Mouse (Mus musculus): ENCODE data around the gene Foxn4. TPM values are rescaled to one million over a fixed set of nuclear protein-coding genes. Genes with fewer than 3 reads are reported as not detected.

The Foxn4 gene
- polyA plus RNA-seq (2014; fragmentation: Nextera tagmentation; extraction: Ambion mirVana) = 0.25 and 0.60 TPM in 2 replicates

DNA sequence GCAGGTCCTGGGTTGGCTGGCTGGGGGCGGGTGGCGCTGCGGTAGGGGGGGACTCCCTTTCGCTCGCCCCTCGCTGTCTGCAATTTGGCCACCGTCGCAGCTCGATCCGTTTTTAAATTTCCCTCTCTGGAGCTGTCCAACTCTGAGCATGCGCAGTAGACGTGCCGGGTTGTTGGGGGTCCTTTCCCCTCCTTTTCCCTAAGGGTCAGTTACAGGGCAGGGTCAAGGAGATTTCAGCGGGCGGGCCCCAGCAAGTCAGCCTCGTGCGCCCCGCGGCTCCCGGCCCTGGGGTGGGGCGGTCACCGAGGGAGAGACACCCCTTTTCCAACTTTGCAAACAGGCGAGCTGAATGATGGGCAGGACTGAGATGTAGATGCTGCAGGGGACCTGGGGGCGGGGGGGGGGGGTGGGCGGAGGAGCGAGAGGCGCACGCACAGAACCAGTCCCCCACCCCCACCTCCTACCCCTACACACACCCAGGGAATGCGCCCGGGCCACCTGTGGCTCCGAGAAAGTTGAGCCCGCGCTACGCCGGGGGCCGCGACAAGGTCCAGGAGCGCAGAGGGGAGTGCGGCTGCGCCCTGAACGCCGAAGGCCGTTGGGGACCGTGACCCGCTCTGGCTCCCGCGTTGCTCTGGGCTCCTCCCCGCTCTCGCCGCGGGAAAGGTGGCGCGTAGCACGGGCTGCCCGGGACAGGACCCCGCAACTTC is at the start of gene Foxn4:
Gene Foxn4, minus strand, starts transcription at position 115 of the 710 bp plus-strand sequence.
- Histone ChIP-seq H3K9ac (ENCODE audit: low read length) (peak within 1 kb of the TSS; percentile 23; the same call in 1 of the 2 replicates), H3K27ac (ENCODE audit: low read depth, low read length) (no peak within 1 kb of the TSS)
- ATAC-seq (replicated peaks; ENCODE audit: low FRiP score) = no peak

DNA sequence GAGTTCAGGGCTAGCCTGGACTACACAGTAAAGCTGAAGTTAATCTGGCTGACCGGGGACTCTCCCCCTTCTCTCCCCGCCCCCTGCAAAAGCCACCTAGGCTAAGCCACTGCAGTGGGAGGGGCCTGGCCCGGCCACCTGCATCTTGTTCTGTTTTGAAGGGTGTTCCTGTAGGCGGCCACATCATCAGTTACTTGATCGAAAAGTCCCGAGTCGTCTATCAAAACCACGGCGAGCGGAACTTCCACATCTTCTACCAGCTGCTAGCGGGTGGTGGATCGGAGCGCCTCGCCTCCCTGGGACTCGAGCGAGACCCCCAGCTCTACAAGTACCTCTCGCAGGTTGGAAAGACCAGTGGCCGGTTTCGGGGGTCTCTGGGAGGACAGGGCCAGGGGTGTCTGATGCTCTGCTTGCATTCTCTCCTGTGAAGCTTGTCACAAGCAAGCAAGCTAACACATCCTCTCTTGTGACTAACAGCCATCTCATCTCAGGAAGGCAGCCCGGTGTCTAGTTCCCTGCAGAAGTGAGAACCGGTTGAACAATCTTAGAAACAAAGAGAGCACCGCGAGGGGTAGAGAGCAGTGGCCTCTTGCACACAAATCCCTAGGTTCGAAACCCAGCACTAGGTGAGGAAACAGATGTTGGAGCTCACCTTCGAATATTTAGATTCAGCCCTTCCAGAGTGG is 49.6 kb upstream of the Foxn4 start:
- ATAC-seq (replicated peaks; ENCODE audit: low FRiP score) (no peak), DNase-seq (ENCODE audit: low spot score) (no peak)
- H3K9me3 ChIP-seq (ENCODE audit: control insufficient read depth, low read length) = no peaks in the 10 kb centered on the region
- 0 out of 2 replicates have a peak, but pooled peaks cover 4% of the 10 kb centered on the region for H3K4me1 ChIP-seq (replicated peaks; ENCODE audit: control insufficient read depth, insufficient read depth, low read length)
- no peaks in the 10 kb centered on the region for H3K36me3 ChIP-seq (ENCODE audit: control insufficient read depth, insufficient read depth, low read length)
- H3K9ac ChIP-seq (ENCODE audit: low read length) = no peak overlapping the region
- H3K27me3 ChIP-seq (ENCODE audit: control insufficient read depth, insufficient read depth, low read length) = no peaks in the 10 kb centered on the region
- 63% methylated on average over 25 of the region's 25 CpGs for WGBS
- H3K4me2 ChIP-seq (ENCODE audit: low read depth, low read length, severe bottlenecking) = no peak overlapping the region
- no peak overlapping the region for H3K27ac ChIP-seq (ENCODE audit: low read depth, low read length)
- H3K4me3 ChIP-seq (ENCODE audit: low read depth, low read length) = no peak overlapping the region

More for the DNA sequence above, at the start of gene Foxn4:
- Histone ChIP-seq H3K4me1 (replicated peaks; ENCODE audit: control insufficient read depth, insufficient read depth, low read length) (peaks cover 15% of the 10 kb centered on the region), H3K4me2 (ENCODE audit: low read depth, low read length, severe bottlenecking) (peak within 1 kb of the TSS; percentile 76), H3K36me3 (ENCODE audit: control insufficient read depth, insufficient read depth, low read length) (no peaks in the 10 kb centered on the region), H3K9me3 (ENCODE audit: control insufficient read depth, low read length) (no peaks in the 10 kb centered on the region), H3K4me3 (ENCODE audit: low read depth, low read length) (peak within 1 kb of the TSS; percentile 37), H3K27me3 (ENCODE audit: control insufficient read depth, insufficient read depth, low read length) (peaks cover 76% of the 10 kb centered on the region)
- peak; percentile 75 for DNase-seq (ENCODE audit: low spot score)
- WGBS = under 1% methylated on average over 50 of the region's 56 CpGs

DNA sequence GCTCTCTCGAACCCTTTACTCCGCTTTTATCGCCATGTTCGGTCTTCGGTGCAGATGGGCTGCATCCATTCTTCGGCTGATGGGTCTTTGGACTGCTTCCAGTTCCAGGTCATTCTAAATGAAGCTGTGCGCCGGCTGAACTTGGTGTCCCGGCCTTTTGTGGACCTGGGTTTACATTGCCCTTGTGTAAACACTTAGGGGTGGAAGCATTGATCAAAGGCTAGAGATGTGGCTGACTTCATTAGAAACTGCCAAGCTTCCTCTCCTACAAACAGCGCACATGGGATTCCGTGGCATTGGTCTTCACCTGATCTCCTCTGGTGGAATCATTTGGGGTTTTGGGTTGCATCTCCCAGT is 36.1 kb upstream of the Foxn4 start:
- H3K4me3 ChIP-seq (ENCODE audit: low read depth, low read length) = no peak overlapping the region
- H3K27me3 ChIP-seq (ENCODE audit: control insufficient read depth, insufficient read depth, low read length) = no peaks in the 10 kb centered on the region
- no peak for ATAC-seq (replicated peaks; ENCODE audit: low FRiP score)

DNA sequence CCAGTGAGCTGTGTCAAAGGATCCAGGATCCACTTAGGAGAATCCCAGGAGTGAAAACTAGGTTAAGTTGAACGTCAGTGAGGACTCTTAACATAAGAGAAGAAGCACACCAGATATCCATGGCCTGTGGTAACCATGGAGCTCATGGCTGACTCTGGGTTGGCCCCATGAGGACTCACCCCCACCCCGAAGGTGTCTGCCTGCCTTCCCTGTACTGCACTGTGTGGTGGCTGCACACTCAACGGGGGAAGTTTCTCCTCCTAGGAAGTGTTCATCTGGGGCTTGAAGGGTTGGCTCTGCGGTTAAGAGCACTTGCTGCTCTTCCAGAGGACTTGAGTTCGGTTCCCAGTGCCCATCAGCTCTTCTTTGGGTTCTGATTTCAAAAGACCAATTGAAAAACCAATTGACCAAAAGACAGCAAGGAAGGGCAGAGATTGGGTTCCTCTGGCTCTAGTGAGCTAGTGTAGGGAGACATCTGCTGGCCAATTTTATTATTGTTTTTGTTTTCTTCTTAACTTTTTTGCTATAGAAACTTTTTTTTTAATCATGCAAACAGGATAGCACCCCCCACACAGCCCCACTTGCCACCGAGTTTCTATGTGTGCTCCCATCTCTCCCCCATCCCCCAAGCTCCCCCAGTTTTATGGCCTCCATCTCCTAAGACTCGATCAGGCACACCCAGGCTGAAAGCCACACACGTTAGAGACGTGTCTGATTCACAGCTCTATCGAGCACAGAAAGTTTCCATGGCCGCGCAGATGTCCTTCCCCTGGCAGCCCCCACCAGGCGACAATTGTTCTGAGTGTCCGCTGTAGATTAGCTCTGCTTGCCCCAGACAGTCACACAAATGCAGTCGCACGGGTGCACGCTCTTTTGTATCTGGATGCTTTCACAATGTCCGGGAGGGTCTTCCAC is 35.4 kb upstream of the Foxn4 start:
- WGBS = 54% methylated on average over 18 of the region's 18 CpGs
- Histone ChIP-seq H3K4me2 (ENCODE audit: low read depth, low read length, severe bottlenecking) (no peak overlapping the region), H3K36me3 (ENCODE audit: control insufficient read depth, insufficient read depth, low read length) (no peaks in the 10 kb centered on the region), H3K4me1 (replicated peaks; ENCODE audit: control insufficient read depth, insufficient read depth, low read length) (no peaks in the 10 kb centered on the region), H3K9ac (ENCODE audit: low read length) (no peak overlapping the region), H3K27me3 (ENCODE audit: control insufficient read depth, insufficient read depth, low read length) (no peaks in the 10 kb centered on the region), H3K27ac (ENCODE audit: low read depth, low read length) (no peak overlapping the region), H3K4me3 (ENCODE audit: low read depth, low read length) (no peak overlapping the region), H3K9me3 (ENCODE audit: control insufficient read depth, low read length) (no peaks in the 10 kb centered on the region)
- no peak for DNase-seq (ENCODE audit: low spot score)
- ATAC-seq (replicated peaks; ENCODE audit: low FRiP score) = no peak

More for the DNA sequence above, 36.1 kb upstream of the Foxn4 start:
- Histone ChIP-seq H3K4me2 (ENCODE audit: low read depth, low read length, severe bottlenecking) (no peak overlapping the region), H3K36me3 (ENCODE audit: control insufficient read depth, insufficient read depth, low read length) (no peaks in the 10 kb centered on the region), H3K9ac (ENCODE audit: low read length) (no peak overlapping the region), H3K27ac (ENCODE audit: low read depth, low read length) (no peak overlapping the region), H3K4me1 (replicated peaks; ENCODE audit: control insufficient read depth, insufficient read depth, low read length) (no peaks in the 10 kb centered on the region), H3K9me3 (ENCODE audit: control insufficient read depth, low read length) (no peaks in the 10 kb centered on the region)
- no peak for DNase-seq (ENCODE audit: low spot score)
- 76% methylated on average over 11 of the region's 11 CpGs for WGBS

DNA sequence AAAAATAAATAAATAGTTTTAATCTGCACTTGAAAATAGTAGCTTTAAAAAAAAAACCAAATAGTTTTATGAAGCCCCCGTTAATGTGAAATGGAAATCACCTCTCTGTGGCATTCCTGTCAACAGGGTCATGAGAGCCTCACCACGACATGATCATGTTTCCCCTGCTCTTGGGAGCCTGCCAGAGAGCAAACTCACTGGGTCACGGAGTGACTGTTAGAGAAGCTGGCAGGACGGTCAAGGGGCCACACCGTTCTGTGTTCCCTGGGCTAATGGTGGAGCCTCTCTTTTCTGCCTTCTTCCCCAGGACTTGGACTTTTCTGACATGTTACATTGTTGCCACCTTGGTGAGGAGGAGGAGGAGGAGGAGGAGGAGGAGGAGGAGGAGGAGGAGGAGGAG is 32.9 kb upstream of the Foxn4 start:
- WGBS = 75% methylated on average over 5 of the region's 5 CpGs
- no peak for DNase-seq (ENCODE audit: low spot score)
- Histone ChIP-seq H3K4me2 (ENCODE audit: low read depth, low read length, severe bottlenecking) (no peak overlapping the region), H3K9ac (ENCODE audit: low read length) (no peak overlapping the region), H3K27ac (ENCODE audit: low read depth, low read length) (no peak overlapping the region), H3K4me1 (replicated peaks; ENCODE audit: control insufficient read depth, insufficient read depth, low read length) (no peaks in the 10 kb centered on the region), H3K36me3 (ENCODE audit: control insufficient read depth, insufficient read depth, low read length) (no peaks in the 10 kb centered on the region), H3K27me3 (ENCODE audit: control insufficient read depth, insufficient read depth, low read length) (peaks cover 1% of the 10 kb centered on the region), H3K4me3 (ENCODE audit: low read depth, low read length) (no peak overlapping the region), H3K9me3 (ENCODE audit: control insufficient read depth, low read length) (no peaks in the 10 kb centered on the region)
- ATAC-seq (replicated peaks; ENCODE audit: low FRiP score) = no peak

DNA sequence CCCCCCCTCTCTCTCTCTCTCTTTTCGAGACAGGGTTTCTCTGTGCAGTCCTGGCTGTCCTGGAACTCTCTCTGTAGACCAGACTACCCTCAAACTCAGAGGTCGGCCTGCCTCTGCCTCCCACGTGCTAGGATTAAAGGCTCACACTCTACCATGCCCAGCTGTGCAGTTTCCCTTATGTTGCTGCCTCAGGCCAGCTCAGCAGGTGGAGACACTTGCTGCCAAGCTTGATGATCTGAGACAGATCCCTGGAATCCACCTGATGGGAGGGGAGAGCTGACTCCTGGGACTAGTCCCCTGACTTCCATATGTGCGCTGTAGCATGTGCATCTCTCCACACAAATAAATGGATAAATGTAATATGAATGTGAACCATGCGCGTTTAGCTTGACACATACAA is 29.6 kb upstream of the Foxn4 start:
- Histone ChIP-seq H3K9ac (ENCODE audit: low read length) (no peak overlapping the region), H3K27me3 (ENCODE audit: control insufficient read depth, insufficient read depth, low read length) (peaks cover 7% of the 10 kb centered on the region), H3K27ac (ENCODE audit: low read depth, low read length) (no peak overlapping the region), H3K4me2 (ENCODE audit: low read depth, low read length, severe bottlenecking) (no peak overlapping the region), H3K36me3 (ENCODE audit: control insufficient read depth, insufficient read depth, low read length) (no peaks in the 10 kb centered on the region), H3K9me3 (ENCODE audit: control insufficient read depth, low read length) (no peaks in the 10 kb centered on the region), H3K4me3 (ENCODE audit: low read depth, low read length) (no peak overlapping the region), H3K4me1 (replicated peaks; ENCODE audit: control insufficient read depth, insufficient read depth, low read length) (peaks cover 6% of the 10 kb centered on the region; the same call in 1 of the 2 replicates)
- DNase-seq (ENCODE audit: low spot score) = no peak
- ATAC-seq (replicated peaks; ENCODE audit: low FRiP score) = no peak
- WGBS = 79% methylated on average over 6 of the region's 6 CpGs

DNA sequence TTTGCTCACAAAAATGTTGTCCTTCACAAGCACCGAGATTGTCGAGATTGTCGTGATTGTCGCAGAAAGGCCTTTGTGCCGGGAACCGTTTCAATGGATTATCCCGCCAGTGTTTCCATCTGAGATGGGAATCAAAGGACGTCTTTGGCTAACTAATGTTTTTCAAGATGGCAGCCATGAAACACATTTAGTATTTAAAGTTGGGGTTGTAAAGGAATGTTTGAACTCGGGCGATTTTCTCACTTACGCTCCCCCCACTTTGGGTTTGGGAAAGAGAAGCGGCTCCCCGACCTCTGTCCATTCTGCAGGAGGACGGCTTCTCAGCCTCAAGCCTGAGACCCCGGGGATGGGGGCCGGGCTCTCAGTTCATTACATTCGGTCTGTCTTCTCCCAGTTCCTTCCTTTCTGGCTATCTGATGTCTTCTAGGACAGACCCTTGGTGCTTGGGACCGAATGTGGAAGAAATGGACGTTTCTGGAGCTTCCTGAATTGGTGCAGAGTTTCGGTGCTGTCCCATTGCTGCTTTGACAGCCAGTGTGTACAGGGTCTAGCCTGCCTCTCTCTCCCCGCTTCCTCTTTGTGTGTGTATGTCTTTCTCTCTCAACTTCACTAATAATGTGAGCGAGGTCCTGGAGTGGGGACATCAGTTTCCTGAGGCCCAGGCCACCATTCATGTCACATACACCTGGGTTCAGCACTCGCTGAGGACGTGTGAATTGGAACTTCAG is 26.4 kb upstream of the Foxn4 start:
- H3K9me3 ChIP-seq (ENCODE audit: control insufficient read depth, low read length) = no peaks in the 10 kb centered on the region
- no peaks in the 10 kb centered on the region for H3K36me3 ChIP-seq (ENCODE audit: control insufficient read depth, insufficient read depth, low read length)
- H3K27ac ChIP-seq (ENCODE audit: low read depth, low read length) = no peak overlapping the region
- H3K9ac ChIP-seq (ENCODE audit: low read length) = no peak overlapping the region
- WGBS = 58% methylated on average over 24 of the region's 24 CpGs
- no peak for ATAC-seq (replicated peaks; ENCODE audit: low FRiP score)
- H3K4me2 ChIP-seq (ENCODE audit: low read depth, low read length, severe bottlenecking) = peak overlapping the region; percentile 21; the same call in 1 of the 2 replicates
- H3K4me1 ChIP-seq (replicated peaks; ENCODE audit: control insufficient read depth, insufficient read depth, low read length) = peaks cover 8% of the 10 kb centered on the region; the same call in 1 of the 2 replicates
- no peak overlapping the region for H3K4me3 ChIP-seq (ENCODE audit: low read depth, low read length)
- DNase-seq (ENCODE audit: low spot score) = no peak
- H3K27me3 ChIP-seq (ENCODE audit: control insufficient read depth, insufficient read depth, low read length) = peaks cover 9% of the 10 kb centered on the region

Measured in forebrain, embryonic 11.5 days (tissue).